Mouse (Mus musculus) c-Kit-positive CD71-positive TER-119-positive erythroid progenitor cells, embryonic 14.5 days (primary cell): ENCODE results near the gene Nars2.

Experiments
- DNase-seq: peaks from one replicate; pipeline ENCODE4 v3.0.0-alpha.2; 2013; ENCODE audit warnings: low spot score

Gene Nars2

GRCm38 (mm10) chr7:96971027-96971996 is 20.0 kb downstream of the Nars2 start:
- DNase-seq: no peak

- DNase-seq: no peak
Measured at GRCm38 (mm10) chr7:96972138-96972904, 21.0 kb downstream of the Nars2 start.

DNA sequence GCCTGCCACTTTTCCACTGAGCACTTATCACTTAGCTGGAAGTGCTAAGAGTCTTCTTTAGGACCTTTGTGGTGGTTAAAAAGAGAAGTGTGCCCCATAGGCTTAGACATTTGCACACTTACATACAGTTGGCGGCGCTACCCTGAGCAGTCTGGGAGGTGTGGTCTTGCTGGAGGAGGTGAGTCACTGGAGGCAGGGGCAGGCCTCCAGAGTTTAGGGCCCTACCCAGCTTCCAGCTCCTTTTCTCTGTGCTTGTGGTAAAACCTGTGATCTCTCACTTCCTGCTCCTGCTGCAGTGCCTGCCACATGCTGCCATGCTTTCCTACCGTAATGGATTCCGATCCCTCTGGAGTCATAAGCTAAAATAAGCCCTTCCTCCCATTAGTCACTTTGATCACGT is 24.6 kb downstream of the Nars2 start:
- no peak for DNase-seq

- DNase-seq: no peak
Measured at GRCm38 (mm10) chr7:96977209-96977608, 25.9 kb downstream of the Nars2 start.

DNA sequence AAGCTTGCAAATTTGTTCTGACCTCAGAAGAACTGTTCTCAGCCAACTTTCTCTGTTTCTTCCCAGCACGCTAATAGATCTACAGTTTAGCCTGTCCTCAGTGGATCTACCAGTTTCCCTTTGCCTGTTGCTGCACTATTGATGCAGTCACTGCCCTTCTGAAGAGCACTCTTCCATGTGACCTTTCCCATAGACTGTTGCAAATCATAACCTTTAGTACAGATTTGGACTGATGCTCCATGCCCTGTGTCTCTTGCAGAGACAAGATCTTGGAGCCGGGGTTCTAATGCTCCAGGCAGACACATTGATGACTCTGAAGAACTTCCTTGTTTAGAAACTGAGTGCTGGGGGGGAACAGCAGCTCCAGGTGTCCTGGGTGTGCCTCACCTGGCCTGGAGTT is 30.1 kb downstream of the Nars2 start:
- no peak for DNase-seq

DNA sequence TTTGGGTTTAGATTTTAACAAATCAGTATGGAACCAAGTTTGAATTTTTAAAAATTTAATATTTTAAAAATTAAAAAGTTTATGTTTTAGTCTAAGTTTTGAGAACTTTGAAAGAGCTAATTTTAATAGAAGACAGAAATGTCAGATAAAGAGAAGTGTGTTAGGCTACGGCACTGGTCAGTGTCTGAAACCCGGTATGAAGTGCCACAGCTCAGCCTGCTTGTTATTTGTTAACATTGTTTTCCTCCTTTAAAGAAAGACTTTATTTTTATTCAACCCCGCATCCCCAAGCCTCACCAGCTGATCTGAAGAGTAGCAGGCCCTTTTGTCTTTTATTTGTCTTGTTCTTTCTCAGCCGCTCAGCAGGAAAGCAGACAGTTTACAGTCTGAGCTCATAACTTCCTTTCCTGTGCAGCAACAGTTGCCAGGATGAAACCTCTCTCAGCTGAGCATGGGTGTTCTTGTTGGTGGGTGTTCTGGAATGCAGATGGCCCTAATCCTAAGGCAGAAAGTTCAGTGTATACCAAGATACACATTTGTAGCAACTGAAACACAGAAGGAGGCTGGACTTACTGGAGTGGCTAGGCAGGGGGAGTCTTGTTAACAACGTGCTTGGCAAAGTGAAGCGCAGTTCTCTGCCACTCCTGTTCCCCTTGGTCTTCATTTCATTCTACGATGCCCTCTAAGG is 32.5 kb downstream of the Nars2 start:
- DNase-seq: no peak

DNA sequence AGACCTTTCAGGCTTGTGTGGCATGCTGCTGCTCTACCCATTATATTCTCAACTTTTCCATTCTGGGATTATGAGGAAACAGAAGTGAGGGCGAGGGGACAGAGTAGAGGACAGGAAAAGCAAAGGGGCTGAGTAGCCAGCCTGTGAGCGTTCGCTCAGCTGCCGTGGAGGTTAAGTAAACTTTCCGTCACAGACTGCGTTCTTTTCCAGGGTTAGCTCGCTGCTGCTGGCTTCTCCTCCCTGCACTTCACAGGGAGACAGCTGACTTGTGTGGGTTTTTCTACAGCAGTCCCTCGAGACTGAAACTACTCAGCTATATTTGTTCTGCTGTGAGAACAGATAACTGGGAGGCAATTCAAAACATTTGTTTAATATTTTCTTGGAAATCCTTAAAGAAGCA is 34.5 kb downstream of the Nars2 start:
- no peak for DNase-seq

DNA sequence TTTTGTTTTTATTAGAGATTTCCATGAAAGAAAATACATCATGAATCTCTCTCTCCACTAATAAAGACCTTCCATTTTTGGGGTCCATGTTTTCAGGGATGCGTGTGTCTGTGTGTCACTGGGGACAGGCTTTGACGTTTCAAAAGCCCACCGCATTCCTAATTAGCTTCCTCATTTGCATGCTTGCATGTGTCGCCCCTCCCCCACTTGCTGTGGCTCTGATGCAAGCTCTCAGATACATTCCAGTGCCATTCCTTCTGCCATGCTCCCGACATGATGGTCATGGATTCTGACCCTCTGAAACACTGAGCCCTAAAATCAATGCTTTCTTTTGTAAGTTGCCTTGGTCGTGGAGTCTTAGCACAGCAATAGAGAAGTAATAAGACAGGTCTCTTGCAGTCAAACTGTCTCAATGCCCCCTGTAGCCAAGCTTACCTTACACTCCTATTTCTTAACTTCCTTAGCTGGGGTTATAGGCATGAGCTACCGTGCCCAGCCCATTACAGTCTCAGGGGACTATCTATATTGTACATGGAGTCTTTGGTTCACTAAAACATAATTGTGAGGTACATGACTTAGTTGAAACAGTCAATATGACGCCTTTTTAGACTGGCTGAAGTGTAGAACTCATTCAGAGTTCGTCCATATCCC is 35.6 kb downstream of the Nars2 start:
- no peak for DNase-seq

- no peak for DNase-seq
Measured at GRCm38 (mm10) chr7:96987676-96988075, 36.4 kb downstream of the Nars2 start.

GRCm38 (mm10) chr7:97012956-97013355 is 61.7 kb downstream of the Nars2 start:
- DNase-seq: no peak

DNA sequence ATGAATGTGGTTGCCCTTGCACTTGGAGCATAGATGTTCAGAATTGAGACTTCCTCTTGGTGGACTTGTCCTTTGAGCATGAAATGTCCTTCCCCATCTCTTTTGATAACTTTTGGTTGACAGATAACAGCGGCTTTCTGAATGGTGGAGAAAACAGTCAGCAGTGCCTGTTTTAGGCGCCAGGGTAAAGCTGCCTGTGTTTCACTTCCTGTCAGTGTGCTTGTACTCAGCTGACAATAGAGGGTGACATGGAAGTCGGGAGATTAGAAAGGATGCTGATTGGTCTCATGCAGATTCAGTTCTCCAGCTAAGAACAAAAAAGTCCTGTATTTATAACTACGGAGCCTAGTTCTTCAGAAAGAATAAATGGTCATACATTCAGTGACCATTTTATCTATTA is 66.7 kb downstream of the Nars2 start:
- no peak for DNase-seq

- no peak for DNase-seq
Measured at GRCm38 (mm10) chr7:97018418-97018817, 67.1 kb downstream of the Nars2 start.

DNA sequence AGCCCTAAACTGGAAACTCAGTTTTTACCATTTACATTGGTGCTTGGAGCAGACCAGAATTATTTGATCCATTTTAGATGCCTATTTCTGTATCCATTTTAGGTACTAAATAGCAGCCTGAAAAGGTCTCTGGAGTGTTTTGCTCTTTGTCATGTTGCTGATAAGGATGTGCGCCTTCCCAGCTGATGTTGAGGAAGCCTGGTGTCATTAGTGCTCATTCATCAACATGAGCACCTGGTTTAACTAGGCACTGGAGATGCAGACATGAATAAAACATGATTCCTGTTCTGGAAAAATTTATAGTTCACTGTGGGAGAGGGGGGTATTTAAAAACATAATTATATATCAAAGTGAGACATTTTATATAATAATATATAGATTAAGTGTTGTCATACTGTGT is 68.0 kb downstream of the Nars2 start:
- no peak for DNase-seq

DNA sequence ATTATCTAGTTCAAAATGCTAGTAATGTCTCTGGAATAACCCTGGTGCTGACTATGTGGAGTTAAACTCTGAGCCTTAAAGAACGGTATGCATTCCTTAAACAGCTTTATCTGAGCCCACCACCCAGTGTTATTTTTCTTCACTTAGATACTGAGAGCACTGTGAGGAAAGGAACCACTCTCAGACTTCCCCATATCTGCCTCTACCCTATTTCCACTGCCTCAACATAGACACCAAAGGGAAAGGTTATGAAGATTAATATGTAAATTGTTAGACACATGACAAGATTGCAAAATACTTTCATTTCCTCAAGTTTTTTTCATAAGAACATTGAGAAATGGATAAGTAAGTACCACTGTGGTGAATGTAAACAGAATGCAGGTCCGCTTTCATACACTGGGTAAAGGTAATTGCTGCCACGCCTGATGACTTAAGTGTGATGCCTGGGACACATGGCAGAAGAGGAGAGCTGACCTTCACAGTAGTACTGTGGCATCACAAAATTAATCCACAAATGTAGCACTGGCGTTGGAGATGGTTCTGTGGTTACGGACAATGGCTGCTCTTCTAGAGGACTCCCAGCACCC is 75.6 kb downstream of the Nars2 start:
- no peak for DNase-seq

- DNase-seq: no peak
Measured at GRCm38 (mm10) chr7:97029151-97029550, 77.8 kb downstream of the Nars2 start.

DNA sequence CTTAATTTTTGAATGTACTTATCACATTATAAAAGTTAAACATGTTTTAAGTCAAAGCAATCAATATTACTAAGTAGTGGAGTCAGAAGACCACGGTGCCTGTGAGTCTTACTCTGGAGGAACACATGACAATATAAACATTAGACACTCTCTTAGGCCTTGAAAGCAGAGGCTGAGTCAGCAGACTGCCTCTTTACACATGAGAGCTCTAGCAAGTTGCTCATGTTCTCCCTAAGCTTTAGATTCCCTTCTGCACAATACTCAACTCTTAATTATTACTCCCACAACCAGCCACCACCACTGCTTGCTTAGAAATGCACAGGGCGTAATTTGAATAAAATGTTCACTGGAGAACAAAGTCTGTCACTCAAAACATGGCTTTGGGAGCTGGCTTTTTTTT is 81.1 kb downstream of the Nars2 start:
- no peak for DNase-seq

GRCm38 (mm10) chr7:97039641-97040040 is 88.3 kb downstream of the Nars2 start:
- no peak for DNase-seq

DNA sequence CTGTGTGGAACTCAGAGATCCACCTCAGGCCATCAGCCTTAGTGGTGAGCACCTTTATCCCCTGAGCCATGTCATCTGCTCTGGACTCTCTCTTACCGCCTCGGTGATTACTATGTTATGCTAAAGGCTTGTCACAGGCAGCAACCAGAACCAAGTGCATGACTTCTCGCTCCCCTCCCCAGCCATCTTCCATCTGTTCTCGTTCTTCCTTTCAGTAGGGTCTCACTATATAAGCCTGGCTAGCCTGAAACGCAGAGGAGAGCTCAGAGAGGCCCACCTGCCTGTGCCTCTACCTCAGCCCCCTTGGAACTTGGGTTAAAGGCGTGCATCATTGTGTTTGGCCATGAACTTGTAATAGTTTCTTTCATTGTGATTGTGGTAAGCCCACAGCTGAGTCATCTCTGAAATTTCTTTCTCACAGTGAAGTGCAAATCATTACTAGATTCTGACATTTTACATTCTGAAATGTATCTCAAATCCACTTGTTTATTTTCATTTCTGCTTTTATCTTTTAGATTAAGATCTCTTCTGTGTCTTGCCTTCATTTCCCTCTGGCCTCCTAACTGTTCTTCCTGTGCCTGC is 90.7 kb downstream of the Nars2 start:
- no peak for DNase-seq

DNA sequence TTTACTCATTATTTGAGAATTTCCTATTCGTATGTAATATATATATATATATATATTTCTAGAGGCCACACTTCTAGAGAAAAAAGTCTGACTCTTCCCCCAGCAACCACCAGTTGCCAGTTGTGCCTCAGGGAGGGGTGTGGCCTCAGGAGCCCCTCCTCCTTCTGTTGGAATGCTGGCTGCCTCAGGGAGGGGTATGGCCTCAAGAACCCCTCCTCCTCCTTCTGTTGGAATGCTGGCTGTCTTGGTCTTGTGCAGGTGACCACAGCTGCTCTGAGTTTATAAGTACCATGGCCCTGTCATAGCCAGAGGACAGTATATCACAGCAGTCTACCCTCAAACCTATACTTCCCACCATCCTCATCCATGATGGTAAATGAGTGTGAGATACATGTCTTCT is 91.7 kb downstream of the Nars2 start:
- no peak for DNase-seq

- no peak for DNase-seq
Measured at GRCm38 (mm10) chr7:97060966-97061365, 109.7 kb downstream of the Nars2 start.

DNA sequence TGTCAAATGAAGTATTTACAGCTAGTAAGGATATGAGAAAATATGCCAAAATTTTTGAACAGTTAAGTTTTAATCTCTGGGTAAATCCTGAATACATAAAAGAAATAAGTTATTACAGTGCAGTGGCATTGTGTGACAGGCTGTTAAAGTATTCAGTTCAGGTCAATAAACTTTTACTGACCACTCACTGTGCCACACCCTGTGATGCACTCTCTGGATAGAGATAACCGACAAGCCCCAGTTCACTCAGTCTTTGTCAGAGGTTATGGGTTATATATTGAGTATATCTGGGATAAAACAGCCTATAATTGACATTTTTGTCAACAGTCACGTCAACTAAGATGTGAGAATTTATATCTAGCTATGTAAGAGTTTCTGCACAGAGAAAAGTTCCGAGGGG is 120.2 kb downstream of the Nars2 start:
- no peak for DNase-seq
